Mouse (Mus musculus) embryonic facial prominence, embryonic 13.5 days (tissue): ENCODE data around the gene H2al1f. TPM values are rescaled to one million over a fixed set of nuclear protein-coding genes. Genes with fewer than 3 reads are reported as not detected.

Experiments used
- polyA plus RNA-seq: library from polyadenylated mRNA; unstranded; fragments of >200 nt; fragmentation: Nextera tagmentation; extraction: Ambion mirVana; gene quantifications from 2 replicates; pipeline ENCODE4 v1.2.1, GENCODE M21; 2015

The H2al1f gene
- polyA plus RNA-seq, 1 experiment from 2014 or later = not detected

Other genes with a start within 250 kb of the H2al1f start
- not detected in 2 replicates for gene H2al1a, start 15.9 kb upstream of the H2al1f start, polyA plus RNA-seq
- not detected in 2 replicates for gene H2al1b, start 12.7 kb upstream of the H2al1f start, polyA plus RNA-seq
- gene H2al1c, start 9.5 kb upstream of the H2al1f start, polyA plus RNA-seq = not detected in 2 replicates
- gene H2al1d, start 6.3 kb upstream of the H2al1f start, polyA plus RNA-seq = not detected in 2 replicates
- not detected in 2 replicates for gene H2al1e, start 3.2 kb upstream of the H2al1f start, polyA plus RNA-seq
- gene H2al1g, start 3.1 kb downstream of the H2al1f start, polyA plus RNA-seq = not detected in 2 replicates
- not detected in 2 replicates for gene H2al1h, start 6.3 kb downstream of the H2al1f start, polyA plus RNA-seq
- not detected in 2 replicates for gene H2al1i, start 9.5 kb downstream of the H2al1f start, polyA plus RNA-seq
- not detected in 2 replicates for gene H2al1j, start 12.7 kb downstream of the H2al1f start, polyA plus RNA-seq